Mouse (Mus musculus): ENCODE results near the gene Il18bp.

DNA sequence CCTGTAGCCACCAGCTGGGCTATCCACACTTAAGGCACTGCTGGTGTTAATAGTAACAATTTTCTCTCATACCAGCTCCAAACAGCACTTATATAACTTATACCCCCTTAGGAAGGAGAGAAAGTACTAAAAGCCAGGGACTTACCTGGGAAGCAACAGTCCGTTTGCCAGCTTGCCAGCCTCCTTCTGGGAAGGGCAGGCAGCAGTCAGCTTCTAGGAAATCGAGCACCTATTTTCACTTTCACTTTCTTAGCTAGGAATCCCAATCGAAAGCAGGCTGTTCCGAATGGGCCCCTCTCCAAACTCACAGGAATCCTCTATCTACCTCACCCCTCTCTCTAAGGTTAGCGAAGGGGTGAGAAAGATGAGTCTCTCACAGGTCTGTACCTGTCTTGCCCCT is 1.0 kb downstream of the Il18bp start:
- no peak for TF ChIP-seq CTCF (IDR thresholded peaks at IDR 0.05; ENCODE audit: extremely low read depth, insufficient read length, insufficient replicate concordance, low read depth, low read length)
- TF ChIP-seq POLR2A (IDR thresholded peaks at IDR 0.05; ENCODE audit: low read depth, low read length): no peak; the same call in 1 of the 2 replicates
